Mouse (Mus musculus): ENCODE data around the gene Prkci. TPM values are rescaled to one million over a fixed set of nuclear protein-coding genes. Genes with fewer than 3 reads are reported as not detected.
A peak's percentile ranks its signal among the peaks of the same experiment; 100 is the strongest.

The Prkci gene
- polyA plus RNA-seq, 1 experiment from 2014 or later: 30.2 TPM

DNA sequence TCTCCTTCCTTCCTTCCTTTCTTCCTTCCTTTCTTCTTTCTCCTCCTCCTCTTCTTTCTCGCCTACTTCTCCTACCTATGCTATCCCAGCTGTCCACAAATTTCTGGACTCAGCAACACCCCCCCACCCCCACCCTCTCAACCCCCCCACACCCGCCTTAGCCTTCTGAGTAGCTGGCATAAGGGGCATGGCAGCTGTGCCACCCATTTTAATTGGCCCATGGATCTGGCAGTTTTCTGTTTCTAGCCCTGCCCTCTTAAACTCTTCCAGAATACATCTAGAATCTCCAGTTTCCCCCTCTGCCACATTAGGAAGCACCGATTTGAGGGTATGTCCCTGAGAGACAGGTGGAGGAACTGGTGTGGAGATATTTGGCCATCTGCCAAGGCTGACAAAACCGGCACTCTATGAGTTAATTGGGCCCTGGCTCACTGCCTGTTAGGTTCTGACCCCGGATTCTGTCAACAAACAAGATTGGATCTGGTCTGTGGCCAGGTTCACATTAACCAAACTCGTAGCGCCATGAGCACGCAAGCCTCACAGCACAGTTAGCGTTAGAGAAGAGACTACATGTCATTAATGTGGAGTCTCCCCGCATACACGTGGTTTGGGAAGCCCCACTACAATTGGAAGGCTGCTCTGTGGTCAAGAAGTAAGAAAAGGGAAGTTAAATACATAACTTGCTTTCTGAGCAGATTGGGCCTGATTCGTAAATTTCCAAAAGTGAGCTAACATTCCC is 88.1 kb downstream of the Prkci start:
- no peak overlapping the region for H3K4me2 ChIP-seq (ENCODE audit: low read depth, low read length)
- H3K27me3 ChIP-seq (ENCODE audit: control insufficient read depth, insufficient read depth, low read length): no peaks in the 10 kb centered on the region
- no peaks in the 10 kb centered on the region for H3K9me3 ChIP-seq (ENCODE audit: control insufficient read depth, low read length)
- no peak overlapping the region for H3K9ac ChIP-seq (replicated peaks; ENCODE audit: low read depth, low read length)
- H3K36me3 ChIP-seq (ENCODE audit: control insufficient read depth, insufficient read depth, low read length): no peaks in the 10 kb centered on the region
- WGBS: 43% methylated on average over 12 of the region's 12 CpGs
- H3K27ac ChIP-seq (ENCODE audit: low read depth, low read length): no peak overlapping the region
- peak; percentile 53; the same call in 1 of the 2 replicates for ATAC-seq (ENCODE audit: low read depth)
- no peaks in the 10 kb centered on the region for H3K4me1 ChIP-seq (ENCODE audit: control insufficient read depth, insufficient read depth, low read length)
- H3K4me3 ChIP-seq (ENCODE audit: low read depth, low read length): no peak overlapping the region

- H3K4me2 ChIP-seq (ENCODE audit: low read depth, low read length): no peak overlapping the region
- no peaks in the 10 kb centered on the region for H3K36me3 ChIP-seq (ENCODE audit: control insufficient read depth, insufficient read depth, low read length)
- H3K27ac ChIP-seq (ENCODE audit: low read depth, low read length): no peak overlapping the region
- no peak overlapping the region for H3K9ac ChIP-seq (replicated peaks; ENCODE audit: low read depth, low read length)
- H3K27me3 ChIP-seq (ENCODE audit: control insufficient read depth, insufficient read depth, low read length): no peaks in the 10 kb centered on the region
- H3K4me1 ChIP-seq (ENCODE audit: control insufficient read depth, insufficient read depth, low read length): no peaks in the 10 kb centered on the region
- no peaks in the 10 kb centered on the region for H3K9me3 ChIP-seq (ENCODE audit: control insufficient read depth, low read length)
- ATAC-seq (ENCODE audit: low read depth): no peak
- WGBS: 91% methylated on average over 3 of the region's 3 CpGs
- no peak overlapping the region for H3K4me3 ChIP-seq (ENCODE audit: low read depth, low read length)
These were observed 89.5 kb downstream of the Prkci start for GRCm38 (mm10) chr3:31085000-31085399.

DNA sequence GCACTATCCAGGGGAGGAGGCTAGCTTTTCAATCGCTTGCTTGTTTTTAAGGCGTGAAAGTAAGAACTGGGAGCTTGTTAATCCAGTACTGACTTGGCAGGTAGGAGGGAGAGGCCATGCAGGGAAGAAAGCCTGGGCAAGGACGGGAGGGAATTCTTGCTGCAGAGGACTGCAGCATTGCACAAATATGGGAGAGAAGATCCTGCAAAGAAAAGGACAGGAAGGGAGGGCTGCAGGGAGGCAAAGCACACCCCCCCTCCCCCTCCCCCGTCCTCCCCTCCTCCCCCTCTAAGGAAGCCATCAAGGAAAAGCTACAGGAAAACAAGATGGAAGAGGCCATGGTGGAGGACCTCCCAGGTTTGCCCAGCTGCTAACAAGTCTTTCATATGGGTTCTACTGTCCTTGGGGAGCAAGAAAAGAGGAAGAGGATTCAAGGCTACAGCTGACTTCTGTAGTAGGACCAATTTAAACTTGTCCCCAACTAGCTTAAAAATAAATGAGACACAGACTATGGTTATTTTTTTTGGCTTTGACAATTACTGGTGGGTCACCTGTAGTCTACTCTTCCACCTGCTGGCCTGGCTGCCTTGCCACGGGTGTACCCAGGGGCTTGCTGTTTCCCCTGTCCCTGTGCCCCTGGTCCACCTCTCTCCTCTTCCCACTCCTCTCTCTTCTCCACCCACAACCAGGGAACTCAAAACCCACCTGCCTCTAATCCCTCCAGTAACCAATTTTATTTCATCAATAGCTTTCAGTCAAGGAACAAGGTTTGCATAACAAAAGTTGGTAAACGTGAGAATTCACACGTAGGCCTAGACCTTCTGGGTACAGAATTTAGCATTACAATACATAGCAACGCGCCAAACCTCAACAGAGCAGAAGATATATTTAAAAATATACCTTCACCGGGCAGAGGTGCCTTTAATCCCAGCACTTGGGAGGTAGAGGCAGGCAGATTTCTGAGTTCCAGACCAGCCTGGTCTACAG is 93.5 kb downstream of the Prkci start:
- ATAC-seq (ENCODE audit: low read depth): no peak
- no peaks in the 10 kb centered on the region for H3K9me3 ChIP-seq (ENCODE audit: control insufficient read depth, low read length)
- 41% methylated on average over 9 of the region's 10 CpGs for WGBS

GRCm38 (mm10) chr3:31089956-31090355 is 94.4 kb downstream of the Prkci start:
- H3K4me2 ChIP-seq (ENCODE audit: low read depth, low read length): no peak overlapping the region
- ATAC-seq (ENCODE audit: low read depth): no peak
- H3K27me3 ChIP-seq (ENCODE audit: control insufficient read depth, insufficient read depth, low read length): no peaks in the 10 kb centered on the region
- H3K36me3 ChIP-seq (ENCODE audit: control insufficient read depth, insufficient read depth, low read length): no peaks in the 10 kb centered on the region
- H3K4me1 ChIP-seq (ENCODE audit: control insufficient read depth, insufficient read depth, low read length): 0 out of 2 replicates have a peak, but pooled peaks cover 3% of the 10 kb centered on the region
- WGBS: 70% methylated on average over 7 of the region's 7 CpGs
- H3K27ac ChIP-seq (ENCODE audit: low read depth, low read length): no peak overlapping the region
- no peak overlapping the region for H3K9ac ChIP-seq (replicated peaks; ENCODE audit: low read depth, low read length)
- no peak overlapping the region for H3K4me3 ChIP-seq (ENCODE audit: low read depth, low read length)
- no peaks in the 10 kb centered on the region for H3K9me3 ChIP-seq (ENCODE audit: control insufficient read depth, low read length)

More for the DNA sequence above, 93.5 kb downstream of the Prkci start:
- Histone ChIP-seq H3K27me3 (ENCODE audit: control insufficient read depth, insufficient read depth, low read length) (no peaks in the 10 kb centered on the region), H3K9ac (replicated peaks; ENCODE audit: low read depth, low read length) (no peak overlapping the region), H3K4me2 (ENCODE audit: low read depth, low read length) (no peak overlapping the region), H3K27ac (ENCODE audit: low read depth, low read length) (no peak overlapping the region), H3K36me3 (ENCODE audit: control insufficient read depth, insufficient read depth, low read length) (no peaks in the 10 kb centered on the region), H3K4me1 (ENCODE audit: control insufficient read depth, insufficient read depth, low read length) (0 out of 2 replicates have a peak, but pooled peaks cover 3% of the 10 kb centered on the region), H3K4me3 (ENCODE audit: low read depth, low read length) (no peak overlapping the region)

GRCm38 (mm10) chr3:31093196-31093595 is 97.6 kb downstream of the Prkci start:
- H3K27me3 ChIP-seq (ENCODE audit: control insufficient read depth, insufficient read depth, low read length): no peaks in the 10 kb centered on the region
- peaks cover 20% of the 10 kb centered on the region for H3K4me1 ChIP-seq (ENCODE audit: control insufficient read depth, insufficient read depth, low read length)
- no peaks in the 10 kb centered on the region for H3K36me3 ChIP-seq (ENCODE audit: control insufficient read depth, insufficient read depth, low read length)
- H3K4me2 ChIP-seq (ENCODE audit: low read depth, low read length): peak overlapping the region; percentile 69
- no peaks in the 10 kb centered on the region for H3K9me3 ChIP-seq (ENCODE audit: control insufficient read depth, low read length)
- peak; percentile 7; the same call in 1 of the 2 replicates for ATAC-seq (ENCODE audit: low read depth)
- peak overlapping the region; percentile 98 for H3K4me3 ChIP-seq (ENCODE audit: low read depth, low read length)
- under 1% methylated on average over 13 of the region's 13 CpGs for WGBS
- H3K9ac ChIP-seq (replicated peaks; ENCODE audit: low read depth, low read length): peak overlapping the region; percentile 98
- peak overlapping the region; percentile 99 for H3K27ac ChIP-seq (ENCODE audit: low read depth, low read length)

DNA sequence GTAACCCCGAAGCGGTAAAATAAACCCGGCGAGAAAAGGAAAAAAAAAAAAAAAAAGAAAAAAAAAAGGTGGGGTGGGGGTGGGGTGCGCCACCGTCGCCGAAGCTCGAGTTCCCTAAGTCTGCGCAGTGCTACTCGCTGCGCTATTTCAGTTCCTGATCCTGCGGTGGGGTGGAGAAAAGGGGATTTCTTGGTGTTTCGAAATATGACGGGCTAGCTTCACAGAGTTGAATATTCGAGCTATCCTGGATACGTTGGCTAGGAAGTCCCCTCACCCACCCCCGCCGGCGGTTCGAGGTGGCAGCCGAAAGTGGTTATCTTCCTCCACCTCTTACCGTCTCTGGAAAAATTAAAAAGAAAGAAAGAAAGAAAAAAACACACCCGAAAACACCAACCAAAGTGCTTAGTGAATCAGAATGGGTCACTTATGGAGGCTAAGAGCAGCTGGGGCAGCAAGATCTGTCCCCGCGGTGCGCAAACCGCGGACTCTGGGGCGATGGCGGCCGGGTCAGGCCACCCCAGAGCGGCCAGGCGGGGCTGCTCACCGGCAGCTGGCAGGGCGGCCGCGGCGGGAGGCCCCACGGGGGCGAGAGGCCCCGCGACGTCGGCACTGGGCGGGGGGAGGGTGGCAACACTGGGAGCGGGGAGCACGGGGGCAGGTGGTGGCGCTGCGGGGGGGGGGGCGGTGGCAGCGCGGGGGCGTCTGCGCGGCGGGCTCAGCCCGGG is 98.2 kb downstream of the Prkci start:
- H3K4me2 ChIP-seq (ENCODE audit: low read depth, low read length): peak overlapping the region; percentile 69
- H3K4me1 ChIP-seq (ENCODE audit: control insufficient read depth, insufficient read depth, low read length): peaks cover 25% of the 10 kb centered on the region
- under 1% methylated on average over 45 of the region's 58 CpGs for whole genome bisulfite sequencing
- ATAC-seq (ENCODE audit: low read depth): peak; percentile 28
- peak overlapping the region; percentile 98 for H3K9ac ChIP-seq (replicated peaks; ENCODE audit: low read depth, low read length)
- peak overlapping the region; percentile 98 for H3K4me3 ChIP-seq (ENCODE audit: low read depth, low read length)
- H3K27ac ChIP-seq (ENCODE audit: low read depth, low read length): peak overlapping the region; percentile 99
- H3K36me3 ChIP-seq (ENCODE audit: control insufficient read depth, insufficient read depth, low read length): no peaks in the 10 kb centered on the region
- H3K9me3 ChIP-seq (ENCODE audit: control insufficient read depth, low read length): no peaks in the 10 kb centered on the region
- no peaks in the 10 kb centered on the region for H3K27me3 ChIP-seq (ENCODE audit: control insufficient read depth, insufficient read depth, low read length)

- peak within 1 kb of the TSS; percentile 98 for H3K4me3 ChIP-seq (ENCODE audit: low read depth, low read length)
- H3K9me3 ChIP-seq (ENCODE audit: control insufficient read depth, low read length): no peaks in the 10 kb centered on the region
- H3K4me1 ChIP-seq (ENCODE audit: control insufficient read depth, insufficient read depth, low read length): peaks cover 29% of the 10 kb centered on the region
- no peaks in the 10 kb centered on the region for H3K27me3 ChIP-seq (ENCODE audit: control insufficient read depth, insufficient read depth, low read length)
- H3K4me2 ChIP-seq (ENCODE audit: low read depth, low read length): peak within 1 kb of the TSS; percentile 69
- H3K36me3 ChIP-seq (ENCODE audit: control insufficient read depth, insufficient read depth, low read length): no peaks in the 10 kb centered on the region
- ATAC-seq (ENCODE audit: low read depth): peak; percentile 95
- peak within 1 kb of the TSS; percentile 99 for H3K27ac ChIP-seq (ENCODE audit: low read depth, low read length)
- peak within 1 kb of the TSS; percentile 98 for H3K9ac ChIP-seq (replicated peaks; ENCODE audit: low read depth, low read length)
- WGBS: 1% methylated on average over 59 of the region's 109 CpGs
These were observed 99.1 kb downstream of the Prkci start, which contains the start of gene Skil for GRCm38 (mm10) chr3:31094531-31095178. TSS of gene Skil (plus strand) at chr3:31095058.

- Histone ChIP-seq H3K4me3 (ENCODE audit: low read depth, low read length) (peak overlapping the region; percentile 98), H3K4me1 (ENCODE audit: control insufficient read depth, insufficient read depth, low read length) (peaks cover 34% of the 10 kb centered on the region), H3K36me3 (ENCODE audit: control insufficient read depth, insufficient read depth, low read length) (no peaks in the 10 kb centered on the region), H3K9me3 (ENCODE audit: control insufficient read depth, low read length) (no peaks in the 10 kb centered on the region), H3K9ac (replicated peaks; ENCODE audit: low read depth, low read length) (peak overlapping the region; percentile 98), H3K27ac (ENCODE audit: low read depth, low read length) (peak overlapping the region; percentile 99), H3K27me3 (ENCODE audit: control insufficient read depth, insufficient read depth, low read length) (no peaks in the 10 kb centered on the region), H3K4me2 (ENCODE audit: low read depth, low read length) (peak overlapping the region; percentile 50)
- ATAC-seq (ENCODE audit: low read depth): no peak
- WGBS: 1% methylated on average over 14 of the region's 39 CpGs
These were observed 99.6 kb downstream of the Prkci start for GRCm38 (mm10) chr3:31095179-31095490.
